Mouse (Mus musculus): ENCODE results near the gene Paxbp1. TPM values are rescaled to one million over a fixed set of nuclear protein-coding genes. Genes with fewer than 3 reads are reported as not detected.

Gene Paxbp1
- 65.4 and 87.1 TPM in 2 replicates for total RNA-seq (2023)

GRCm38 (mm10) chr16:91044270-91045182 lies at the start of gene Paxbp1:
Gene Paxbp1, minus strand, starts transcription at chr16:91044543.

GRCm38 (mm10) chr16:91011021-91011683 lies 33.2 kb downstream of the Paxbp1 start, which contains the start of gene Synj1:
Gene Synj1, minus strand, starts transcription at chr16:91011308.

Other genes starting within 250 kb of the Paxbp1 start
- 7.1 and 10.0 TPM in 2 replicates for gene Urb1, start 234.1 kb downstream of the Paxbp1 start, total RNA-seq (2023)
- not detected in 2 replicates for gene Eva1c, start 217.8 kb downstream of the Paxbp1 start, total RNA-seq (2023)
- 2.7 and 5.8 TPM in 2 replicates for gene Cfap298, start 109.4 kb downstream of the Paxbp1 start, total RNA-seq (2023)
- gene Synj1, start 33.2 kb downstream of the Paxbp1 start, total RNA-seq (2023) = 144 and 159 TPM in 2 replicates
- not detected in 2 replicates for gene 4932438H23Rik, start 50.6 kb upstream of the Paxbp1 start, total RNA-seq (2023)
- not detected in 2 replicates for gene Olig2, start 180.9 kb upstream of the Paxbp1 start, total RNA-seq (2023)
- gene Olig1, start 225.2 kb upstream of the Paxbp1 start, total RNA-seq (2023) = not detected in 2 replicates